ENCODE assay signal across 15 mouse cellular contexts in the genomic region with DNA sequence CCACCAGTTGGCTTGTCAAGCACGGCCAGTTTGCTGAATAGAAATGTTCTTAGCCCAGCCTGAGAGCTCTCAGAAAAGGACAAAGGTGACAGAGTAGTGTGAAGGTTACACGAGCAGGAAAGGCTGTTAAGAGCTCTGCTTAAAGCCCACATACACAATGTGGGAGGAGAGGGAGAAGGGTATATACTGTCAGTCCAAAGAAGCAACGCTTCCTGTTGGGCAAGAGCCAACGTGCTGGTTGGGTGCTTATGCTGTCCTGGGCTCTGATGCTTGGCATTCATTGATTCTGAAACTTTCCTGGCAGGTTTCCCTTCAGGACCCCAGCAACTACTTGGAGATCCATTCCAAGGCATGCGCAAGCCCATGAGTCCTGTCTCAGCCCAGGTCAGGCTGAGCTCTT.
"Had no signal": no experiment of that assay in that cellular context is flagged by ENCODE, and none has a peak within 500 bp of the region (broad histone marks: within the 10 kb centered on the region; RNA-seq: fewer than 3 reads in every experiment).

No protein-coding gene starts in this region.

- ATAC-seq: liver, embryonic 12.5 days; midbrain, embryonic 15.5 days had no signal

- H3K9ac ChIP-seq: limb, embryonic 15.5 days; liver, embryonic 12.5 days; lung, embryonic 14.5 days; midbrain, embryonic 15.5 days; neural tube, embryonic 13.5 days had no signal

- H3K9me3 ChIP-seq: limb, embryonic 15.5 days; liver, embryonic 12.5 days; midbrain, embryonic 15.5 days; neural tube, embryonic 13.5 days had no signal

- DNase-seq: kidney, adult 9 months; lung, embryonic 14.5 days; lung, postnatal 10 days; lung, postnatal 4 days; retina, postnatal 1 day; right cerebral cortex, postnatal 4 days; spleen, adult 18-20 months; thymus, adult 18-20 months; thymus, postnatal 14 days had no signal

- H3K4me3 ChIP-seq: left cerebral cortex, adult 2 months; limb, embryonic 15.5 days; liver, embryonic 12.5 days; midbrain, embryonic 15.5 days; neural tube, embryonic 13.5 days had no signal

- H3K4me2 ChIP-seq: limb, embryonic 15.5 days; liver, embryonic 12.5 days; lung, embryonic 14.5 days; midbrain, embryonic 15.5 days; neural tube, embryonic 13.5 days had no signal

- H3K27ac ChIP-seq: kidney, postnatal 0 days; left cerebral cortex, adult 2 months; limb, embryonic 15.5 days; liver, embryonic 12.5 days; midbrain, embryonic 15.5 days; neural tube, embryonic 13.5 days had no signal

- H3K27me3 ChIP-seq: limb, embryonic 15.5 days; liver, embryonic 12.5 days; midbrain, embryonic 15.5 days; neural tube, embryonic 13.5 days had no signal

- H3K4me1 ChIP-seq: limb, embryonic 15.5 days; liver, embryonic 12.5 days; midbrain, embryonic 15.5 days; neural tube, embryonic 13.5 days had no signal
